Mouse (Mus musculus) brain, embryonic 18.5 days (tissue): Measurements from ENCODE around the gene Cd2bp2.
"Not testable (repeated sequence)": the region's sequence is repeated elsewhere in the genome, so short reads cannot be mapped to it uniquely, and the experiment has no call there.

Source experiments
- DNase-seq: peaks from one replicate; pipeline ENCODE4 v3.0.0-alpha.2; 2012; ENCODE audit warnings: low read depth, low spot score

Cd2bp2 gene

GRCm38 (mm10) chr7:127190672-127191071 is 5.2 kb downstream of the Cd2bp2 start:
- DNase-seq, result no peak

GRCm38 (mm10) chr7:127188305-127189276 is 7.3 kb downstream of the Cd2bp2 start:
- no peak for DNase-seq

GRCm38 (mm10) chr7:127187351-127187750 is 8.5 kb downstream of the Cd2bp2 start:
- DNase-seq, result no peak

GRCm38 (mm10) chr7:127185601-127186000 is 10.2 kb downstream of the Cd2bp2 start:
- DNase-seq, result no peak

GRCm38 (mm10) chr7:127184720-127185119 is 11.1 kb downstream of the Cd2bp2 start:
- DNase-seq, result no peak

- DNase-seq, result no peak
Measured at GRCm38 (mm10) chr7:127183828-127184227, 12.0 kb downstream of the Cd2bp2 start.

- no peak for DNase-seq
Measured at GRCm38 (mm10) chr7:127183345-127183744, 12.5 kb downstream of the Cd2bp2 start.

GRCm38 (mm10) chr7:127181724-127182123 is 14.1 kb downstream of the Cd2bp2 start:
- DNase-seq, result not testable (repeated sequence)

GRCm38 (mm10) chr7:127180783-127181182 is 15.1 kb downstream of the Cd2bp2 start:
- no peak for DNase-seq

GRCm38 (mm10) chr7:127176937-127177336 is 18.9 kb downstream of the Cd2bp2 start:
- no peak for DNase-seq

GRCm38 (mm10) chr7:127166501-127166900 is 29.3 kb downstream of the Cd2bp2 start:
- DNase-seq, result no peak

GRCm38 (mm10) chr7:127165607-127166493 is 30.0 kb downstream of the Cd2bp2 start:
- DNase-seq, result no peak

- DNase-seq, result no peak
Measured at GRCm38 (mm10) chr7:127164002-127164401, 31.8 kb downstream of the Cd2bp2 start.

GRCm38 (mm10) chr7:127162546-127162945 is 33.3 kb downstream of the Cd2bp2 start:
- DNase-seq, result no peak

- DNase-seq, result no peak
Measured at GRCm38 (mm10) chr7:127157548-127157947, 38.3 kb downstream of the Cd2bp2 start.

GRCm38 (mm10) chr7:127153477-127153876 is 42.4 kb downstream of the Cd2bp2 start:
- no peak for DNase-seq

GRCm38 (mm10) chr7:127152464-127152863 is 43.4 kb downstream of the Cd2bp2 start:
- DNase-seq, result no peak

GRCm38 (mm10) chr7:127147901-127148300 is 47.9 kb downstream of the Cd2bp2 start:
- DNase-seq, result no peak

- DNase-seq, result no peak
Measured at GRCm38 (mm10) chr7:127146267-127146603, 49.6 kb downstream of the Cd2bp2 start.

GRCm38 (mm10) chr7:127145387-127146266 is 50.2 kb downstream of the Cd2bp2 start:
- no peak for DNase-seq

GRCm38 (mm10) chr7:127144412-127144811 is 51.4 kb downstream of the Cd2bp2 start:
- DNase-seq, result no peak
